Mouse (Mus musculus): ENCODE data around the gene Spata21. TPM values are rescaled to one million over a fixed set of nuclear protein-coding genes. Genes with fewer than 3 reads are reported as not detected.
A peak's percentile ranks its signal among the peaks of the same experiment; 100 is the strongest.

The Spata21 gene
- total RNA-seq, 2 experiments from 2014 or later, result 0.26 to 0.61 TPM

GRCm38 (mm10) chr4:141146491-141147033 lies 58.4 kb downstream of the Spata21 start:
- no peak for TF ChIP-seq CTCF (IDR thresholded peaks at IDR 0.05)
- no peak for DNase-seq (ENCODE audit: extremely low spot score in 1 of 2, low spot score in 2 of 2)
- intact Hi-C loops (cut with DNase I), result loop anchor here (5.0 to 10.0 kb wide), 2 partner anchors 56 to 398 kb away; no protein-coding TSS in a partner anchor
- no peak overlapping the region for H3K4me3 ChIP-seq
- no peak overlapping the region; the same call in 1 of the 2 replicates for H3K27ac ChIP-seq

- TF ChIP-seq CTCF (IDR thresholded peaks at IDR 0.05), result peak; percentile 91
- peak within 1 kb of the TSS; percentile 97 for H3K27ac ChIP-seq
- intact Hi-C loops (cut with DNase I), result loop anchor here (5.0 to 10.0 kb wide), 2 partner anchors 55 to 397 kb away; no protein-coding TSS in a partner anchor
- peak within 1 kb of the TSS; percentile 82 for H3K4me3 ChIP-seq
- peak; percentile 96 for DNase-seq (ENCODE audit: extremely low spot score in 1 of 2, low spot score in 2 of 2)
Observed at GRCm38 (mm10) chr4:141147112-141148008, 59.2 kb downstream of the Spata21 start, which contains the start of gene Fbxo42. Gene Fbxo42, plus strand, starts transcription at chr4:141147913.

GRCm38 (mm10) chr4:141148009-141148801 lies 60.1 kb downstream of the Spata21 start:
- intact Hi-C loops (cut with DNase I), result loop anchor here (5.0 to 10.0 kb wide), 2 partner anchors 54 to 397 kb away; no protein-coding TSS in a partner anchor
- Histone ChIP-seq H3K4me3 (peak overlapping the region; percentile 82), H3K27ac (peak overlapping the region; percentile 97)
- peak in 1 of 2 experiments; percentile 33 for DNase-seq (ENCODE audit: extremely low spot score in 1 of 2, low spot score in 2 of 2)
- no peak; the same call in none of the 2 replicates for TF ChIP-seq CTCF (IDR thresholded peaks at IDR 0.05)

GRCm38 (mm10) chr4:141149116-141149515 lies 61.0 kb downstream of the Spata21 start:
- intact Hi-C loops (cut with DNase I), result loop anchor here (5.0 to 10.0 kb wide), 2 partner anchors 53 to 396 kb away; no protein-coding TSS in a partner anchor
- Histone ChIP-seq H3K27ac (no peak overlapping the region), H3K4me3 (peak overlapping the region; percentile 82)
- no peak for TF ChIP-seq CTCF (IDR thresholded peaks at IDR 0.05)
- no peak for DNase-seq (ENCODE audit: extremely low spot score in 1 of 2, low spot score in 2 of 2)

GRCm38 (mm10) chr4:141157485-141157884 lies 69.4 kb downstream of the Spata21 start:
- intact Hi-C loops (cut with DNase I), result no loop called here
- DNase-seq (ENCODE audit: extremely low spot score in 1 of 2, low spot score in 2 of 2), result no peak
- H3K27ac ChIP-seq, result no peak overlapping the region; the same call in 1 of the 2 replicates
- no peak overlapping the region for H3K4me3 ChIP-seq
- no peak for TF ChIP-seq CTCF (IDR thresholded peaks at IDR 0.05)

- Histone ChIP-seq H3K27ac (no peak overlapping the region), H3K4me3 (no peak overlapping the region)
- TF ChIP-seq CTCF (IDR thresholded peaks at IDR 0.05), result no peak
- intact Hi-C loops (cut with DNase I), result no loop called here
- no peak for DNase-seq (ENCODE audit: extremely low spot score in 1 of 2, low spot score in 2 of 2)
Observed at GRCm38 (mm10) chr4:141158609-141159008, 70.5 kb downstream of the Spata21 start.

GRCm38 (mm10) chr4:141159093-141159492 lies 71.0 kb downstream of the Spata21 start:
- intact Hi-C loops (cut with DNase I), result no loop called here
- H3K4me3 ChIP-seq, result no peak overlapping the region

GRCm38 (mm10) chr4:141159666-141160065 lies 71.5 kb downstream of the Spata21 start:
- no peak for TF ChIP-seq CTCF (IDR thresholded peaks at IDR 0.05)

More at GRCm38 (mm10) chr4:141159093-141159492, 71.0 kb downstream of the Spata21 start:
- no peak for DNase-seq (ENCODE audit: extremely low spot score in 1 of 2, low spot score in 2 of 2)
- TF ChIP-seq CTCF (IDR thresholded peaks at IDR 0.05), result no peak; the same call in 1 of the 2 replicates
- no peak overlapping the region for H3K27ac ChIP-seq

GRCm38 (mm10) chr4:141160193-141160592 lies 72.1 kb downstream of the Spata21 start:
- Histone ChIP-seq H3K4me3 (no peak overlapping the region), H3K27ac (no peak overlapping the region)
- intact Hi-C loops (cut with DNase I), result no loop called here
- DNase-seq (ENCODE audit: extremely low spot score in 1 of 2, low spot score in 2 of 2), result no peak
- TF ChIP-seq CTCF (IDR thresholded peaks at IDR 0.05), result no peak

More at GRCm38 (mm10) chr4:141159666-141160065, 71.5 kb downstream of the Spata21 start:
- H3K4me3 ChIP-seq, result no peak overlapping the region
- intact Hi-C loops (cut with DNase I), result no loop called here
- DNase-seq (ENCODE audit: extremely low spot score in 1 of 2, low spot score in 2 of 2), result no peak
- no peak overlapping the region for H3K27ac ChIP-seq

GRCm38 (mm10) chr4:141161699-141162208 lies 73.6 kb downstream of the Spata21 start:
- DNase-seq (ENCODE audit: extremely low spot score in 1 of 2, low spot score in 2 of 2), result no peak
- Histone ChIP-seq H3K4me3 (no peak overlapping the region), H3K27ac (no peak overlapping the region)
- no peak for TF ChIP-seq CTCF (IDR thresholded peaks at IDR 0.05)
- intact Hi-C loops (cut with DNase I), result no loop called here

Other genes with a start within 250 kb of the Spata21 start
- under 1 TPM in 1 of 2 experiments, not detected in 1; 0.09 TPM for gene Padi1, start 242.6 kb upstream of the Spata21 start, total RNA-seq (2021)
- 10 to 100 TPM; 10.2 to 11.6 TPM for gene Padi2, start 182.0 kb upstream of the Spata21 start, total RNA-seq (2021)
- gene Sdhb, start 127.1 kb upstream of the Spata21 start, total RNA-seq (2021), result 100 to 1,000 TPM; 170 to 178 TPM
- 100 to 1,000 TPM; 150 to 155 TPM for gene Atp13a2, start 101.5 kb upstream of the Spata21 start, total RNA-seq (2021)
- gene Mfap2, start 77.9 kb upstream of the Spata21 start, total RNA-seq (2021), result 1 to 10 TPM; 4.8 to 4.9 TPM
- 10 to 100 TPM; 68.1 to 71.3 TPM for gene Crocc, start 27.8 kb upstream of the Spata21 start, total RNA-seq (2021)
- 10 to 100 TPM; 44.9 to 45.9 TPM for gene Necap2, start 10.0 kb upstream of the Spata21 start, total RNA-seq (2021)
- 10 to 100 TPM; 44.4 to 59.1 TPM for gene Szrd1, start 51.4 kb downstream of the Spata21 start, total RNA-seq (2021)
- 10 to 100 TPM; 29.3 to 30.3 TPM for gene Fbxo42, start 59.6 kb downstream of the Spata21 start, total RNA-seq (2021)
- gene Rsg1, start 125.6 kb downstream of the Spata21 start, total RNA-seq (2021), result 1 to 10 TPM; 2.7 to 4.4 TPM
- gene Arhgef19, start 151.2 kb downstream of the Spata21 start, total RNA-seq (2021), result 10 to 100 TPM; 17.1 to 18.2 TPM
- gene Epha2, start 212.9 kb downstream of the Spata21 start, total RNA-seq (2021), result 1 to 10 TPM; 1.3 to 1.9 TPM